In the genomic region with DNA sequence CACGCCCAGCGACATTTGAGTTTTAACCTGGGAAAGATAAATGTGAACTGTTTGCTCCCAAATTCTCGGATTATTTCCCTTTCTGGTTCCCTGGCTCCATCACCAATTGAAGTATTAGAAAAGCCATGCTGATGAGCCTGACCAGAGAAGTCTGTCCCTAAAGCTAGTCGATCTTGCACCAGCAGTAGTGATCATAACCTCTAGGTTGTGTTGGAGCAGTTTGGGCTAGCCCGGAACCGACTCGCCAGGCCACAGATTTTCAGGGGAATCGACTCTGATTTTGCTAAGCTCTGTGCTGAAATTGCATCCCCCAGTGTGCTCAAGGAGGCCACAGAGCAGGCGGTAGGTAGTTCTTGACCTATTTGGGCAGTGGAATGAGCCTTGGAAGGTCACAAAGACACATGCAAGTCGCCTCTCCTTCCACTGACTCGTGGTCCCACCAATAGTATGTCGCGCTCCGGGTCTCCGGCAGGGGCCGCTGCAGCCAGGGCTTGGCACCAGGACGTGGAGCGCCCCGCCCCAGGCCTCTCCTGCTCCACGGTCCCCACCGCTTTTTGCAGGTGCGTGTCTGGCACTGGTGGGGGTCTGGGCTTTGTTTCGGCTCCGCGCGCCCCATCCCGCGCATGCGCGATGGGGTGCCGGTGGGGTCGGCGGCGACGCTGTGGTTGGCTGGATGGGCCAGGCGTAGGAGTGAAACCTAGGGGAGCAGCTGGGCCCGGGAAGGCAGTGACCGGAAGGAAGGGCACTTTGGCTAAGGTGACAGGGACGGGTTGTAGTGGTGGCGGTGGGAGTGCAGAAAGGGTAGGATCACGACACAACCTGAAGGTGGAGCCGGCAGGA, we compare ENCODE assay signal across 7 mouse cellular contexts. TPM values are rescaled to one million over a fixed set of nuclear protein-coding genes. Genes with fewer than 3 reads are reported as not detected.
DNase-seq lines count a peak whose midpoint lies in the region; ATAC-seq and TF ChIP-seq lines count a peak whose summit lies in the region.

A gene (plus strand): TSS at position 512 of the 840 bp plus-strand sequence.

- TF ChIP-seq POLR2A in kidney, adult 2 months (IDR thresholded peaks at IDR 0.05; ENCODE audit: low read depth, low read length) = no peak
- no peak; the same call in 1 of the 2 replicates for TF ChIP-seq POLR2A in spleen, adult 2 months (IDR thresholded peaks at IDR 0.05; ENCODE audit: low read depth, low read length)

- peak within 1 kb of the TSS; percentile 59 for H3K4me3 ChIP-seq in embryonic facial prominence, embryonic 11.5 days (ENCODE audit: low read depth, low read length)
- peak within 1 kb of the TSS; percentile 86 for H3K4me3 ChIP-seq in kidney, adult 2 months (ENCODE audit: insufficient read depth, low read depth, low read length)
- H3K4me3 ChIP-seq in limb, embryonic 12.5 days (replicated peaks) = peak within 1 kb of the TSS; percentile 60
- H3K4me3 ChIP-seq in midbrain, embryonic 15.5 days = peak within 1 kb of the TSS; percentile 67
- H3K4me3 ChIP-seq in spleen, adult 2 months (ENCODE audit: extremely low read depth, insufficient read depth, insufficient read length) = peak within 1 kb of the TSS; percentile 68

- DNase-seq in adrenal gland, postnatal 14 days = peak; percentile 94
- DNase-seq in embryonic facial prominence, embryonic 11.5 days (ENCODE audit: low spot score) = peak; percentile 95
- peak; percentile 92 to 95 for DNase-seq in heart, adult 18-20 months
- peak; percentile 93 for DNase-seq in kidney, adult 2 months
- peak; percentile 59 to 89 for DNase-seq in spleen, adult 2 months (ENCODE audit: low read depth in 1 of 2, low spot score in 2 of 2)

- no peaks in the 10 kb centered on the region for H3K27me3 ChIP-seq in embryonic facial prominence, embryonic 11.5 days (ENCODE audit: control insufficient read depth, insufficient read depth, low read length)
- H3K27me3 ChIP-seq in kidney, adult 2 months (replicated peaks; ENCODE audit: control insufficient read depth, insufficient read depth, low read length) = no peaks in the 10 kb centered on the region
- no peaks in the 10 kb centered on the region for H3K27me3 ChIP-seq in limb, embryonic 12.5 days
- no peaks in the 10 kb centered on the region for H3K27me3 ChIP-seq in midbrain, embryonic 15.5 days (replicated peaks)
- no peaks in the 10 kb centered on the region for H3K27me3 ChIP-seq in spleen, adult 2 months (ENCODE audit: control insufficient read depth, insufficient read depth, low read length)

- peak within 1 kb of the TSS; percentile 80 for H3K4me2 ChIP-seq in embryonic facial prominence, embryonic 11.5 days (ENCODE audit: low read depth, low read length)
- peak within 1 kb of the TSS; percentile 84 for H3K4me2 ChIP-seq in limb, embryonic 12.5 days
- peak within 1 kb of the TSS; percentile 81 for H3K4me2 ChIP-seq in midbrain, embryonic 15.5 days

- H3K9me3 ChIP-seq in embryonic facial prominence, embryonic 11.5 days (replicated peaks; ENCODE audit: control insufficient read depth, low read length) = no peaks in the 10 kb centered on the region
- no peaks in the 10 kb centered on the region for H3K9me3 ChIP-seq in limb, embryonic 12.5 days
- H3K9me3 ChIP-seq in midbrain, embryonic 15.5 days = no peaks in the 10 kb centered on the region

- peak within 1 kb of the TSS; percentile 86 for H3K9ac ChIP-seq in embryonic facial prominence, embryonic 11.5 days (replicated peaks; ENCODE audit: low read length)
- peak within 1 kb of the TSS; percentile 75 for H3K9ac ChIP-seq in limb, embryonic 12.5 days (replicated peaks)
- H3K9ac ChIP-seq in midbrain, embryonic 15.5 days = peak within 1 kb of the TSS; percentile 71

- no peaks in the 10 kb centered on the region for H3K4me1 ChIP-seq in embryonic facial prominence, embryonic 11.5 days (ENCODE audit: control insufficient read depth, insufficient read depth, low read length)
- H3K4me1 ChIP-seq in kidney, adult 2 months (ENCODE audit: control insufficient read depth, insufficient read depth, low read length) = no peaks in the 10 kb centered on the region
- peaks cover 7% of the 10 kb centered on the region for H3K4me1 ChIP-seq in limb, embryonic 12.5 days (replicated peaks)
- peaks cover 16% of the 10 kb centered on the region for H3K4me1 ChIP-seq in midbrain, embryonic 15.5 days
- H3K4me1 ChIP-seq in spleen, adult 2 months (ENCODE audit: control insufficient read depth, insufficient read depth, insufficient read length) = no peaks in the 10 kb centered on the region

- peak within 1 kb of the TSS; percentile 65 for H3K27ac ChIP-seq in embryonic facial prominence, embryonic 11.5 days (replicated peaks; ENCODE audit: low read depth, low read length)
- peak within 1 kb of the TSS; percentile 49 for H3K27ac ChIP-seq in kidney, adult 2 months (ENCODE audit: insufficient read depth, low read depth, low read length)
- H3K27ac ChIP-seq in limb, embryonic 12.5 days = peak within 1 kb of the TSS; percentile 70
- peak within 1 kb of the TSS; percentile 78 for H3K27ac ChIP-seq in midbrain, embryonic 15.5 days
- peak within 1 kb of the TSS; percentile 53 for H3K27ac ChIP-seq in spleen, adult 2 months (ENCODE audit: insufficient read depth, low read length)

- TF ChIP-seq CTCF in kidney, adult 2 months (conservative IDR thresholded peaks at IDR 0.05; ENCODE audit: insufficient read depth, insufficient read length, low read depth, low read length) = peak; percentile 77
- TF ChIP-seq CTCF in spleen, adult 2 months (IDR thresholded peaks at IDR 0.05; ENCODE audit: extremely low read depth, insufficient read depth, insufficient read length, insufficient replicate concordance) = peak; percentile 93

- ATAC-seq in embryonic facial prominence, embryonic 11.5 days (replicated peaks; ENCODE audit: insufficient number of reproducible peaks, low FRiP score, low TSS enrichment, low read depth) = peak; percentile 96
- peak; percentile 92 for ATAC-seq in limb, embryonic 12.5 days (ENCODE audit: insufficient number of reproducible peaks, insufficient read depth, low FRiP score, low TSS enrichment, low read depth)
- peak; percentile 95 for ATAC-seq in midbrain, embryonic 15.5 days (replicated peaks)

- H3K36me3 ChIP-seq in embryonic facial prominence, embryonic 11.5 days (replicated peaks; ENCODE audit: control insufficient read depth, insufficient read depth, low read depth, low read length) = no peaks in the 10 kb centered on the region
- no peaks in the 10 kb centered on the region for H3K36me3 ChIP-seq in kidney, adult 2 months (ENCODE audit: control insufficient read depth, insufficient read depth, low read length)
- no peaks in the 10 kb centered on the region for H3K36me3 ChIP-seq in limb, embryonic 12.5 days
- H3K36me3 ChIP-seq in midbrain, embryonic 15.5 days (replicated peaks) = no peaks in the 10 kb centered on the region
- H3K36me3 ChIP-seq in spleen, adult 2 months (ENCODE audit: control insufficient read depth, insufficient read depth, low read length) = no peaks in the 10 kb centered on the region

- WGBS in embryonic facial prominence, embryonic 11.5 days = 15% methylated on average over 42 of the region's 42 CpGs
- 15% methylated on average over 42 of the region's 42 CpGs for WGBS in kidney, adult 2 months
- 15% methylated on average over 42 of the region's 42 CpGs for WGBS in limb, embryonic 12.5 days
- WGBS in midbrain, embryonic 15.5 days = 15% methylated on average over 42 of the region's 42 CpGs
- WGBS in spleen, adult 2 months = 15% methylated on average over 42 of the region's 42 CpGs

RNA-seq across cellular contexts. Expression of the gene that starts here (rescaled TPM):
- total RNA-seq in adrenal gland, postnatal 14 days (2021) = 24.2 and 26.7 TPM in 2 replicates
- polyA plus RNA-seq in embryonic facial prominence, embryonic 11.5 days (2014; fragmentation: Nextera tagmentation; extraction: Ambion mirVana) = 33.2 and 35.2 TPM in 2 replicates
- total RNA-seq in heart, adult 18-20 months (2021) = 10 to 100 TPM; 57.5 to 67.9 TPM
- polyA plus RNA-seq in kidney, adult 2 months (2012; rRNA removed) = 14.8 and 16.7 TPM in 2 replicates
- 54.9 and 59.9 TPM in 2 replicates for polyA plus RNA-seq in limb, embryonic 12.5 days (2016; fragmentation: Nextera tagmentation; extraction: Ambion mirVana)
- 38.9 and 39.9 TPM in 2 replicates for polyA plus RNA-seq in midbrain, embryonic 15.5 days (2015; fragmentation: Nextera tagmentation; extraction: Ambion mirVana)
- 3.1 and 3.3 TPM in 2 replicates for polyA plus RNA-seq in spleen, adult 2 months (2012; rRNA removed)

Comparison
In these comparisons a context has a peak if more than half of its experiments do, and no peak if none do; other contexts are left out.
1. Peak in every context shown above with its lines: DNase-seq, ATAC-seq, H3K4me3 ChIP-seq and H3K27ac ChIP-seq.